Mouse (Mus musculus) right cerebral cortex, postnatal 10 days (tissue): ENCODE results near the gene Col18a1.
"Not testable (repeated sequence)": the region's sequence is repeated elsewhere in the genome, so short reads cannot be mapped to it uniquely, and the experiment has no call there.

ENCODE experiments used
- DNase-seq, 2 experiments: peaks; one replicate each; pipeline ENCODE4 v3.0.0; 2021; ENCODE audit warnings: low spot score in 2 of 2

Gene Col18a1

DNA sequence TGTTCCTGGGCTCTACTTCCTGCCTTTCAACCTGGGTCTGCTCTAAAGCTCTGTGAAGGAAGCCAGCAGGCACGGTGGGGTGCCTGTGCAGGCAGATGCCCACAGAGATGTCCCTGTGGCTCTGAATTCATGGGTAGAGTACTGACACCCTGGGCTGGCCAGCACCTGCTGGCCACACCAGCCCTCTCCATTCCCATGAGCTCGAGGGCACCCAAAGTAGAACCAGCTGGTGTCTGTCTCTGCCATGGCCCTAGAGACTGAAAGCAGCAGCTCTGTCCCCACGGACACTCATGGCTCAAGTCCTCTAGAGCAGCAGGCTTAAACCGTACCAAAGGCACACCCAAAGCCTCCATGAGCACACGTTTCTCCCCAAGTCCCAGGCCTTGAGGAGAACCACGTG is 30.1 kb downstream of the Col18a1 start:
- no peak for DNase-seq

DNA sequence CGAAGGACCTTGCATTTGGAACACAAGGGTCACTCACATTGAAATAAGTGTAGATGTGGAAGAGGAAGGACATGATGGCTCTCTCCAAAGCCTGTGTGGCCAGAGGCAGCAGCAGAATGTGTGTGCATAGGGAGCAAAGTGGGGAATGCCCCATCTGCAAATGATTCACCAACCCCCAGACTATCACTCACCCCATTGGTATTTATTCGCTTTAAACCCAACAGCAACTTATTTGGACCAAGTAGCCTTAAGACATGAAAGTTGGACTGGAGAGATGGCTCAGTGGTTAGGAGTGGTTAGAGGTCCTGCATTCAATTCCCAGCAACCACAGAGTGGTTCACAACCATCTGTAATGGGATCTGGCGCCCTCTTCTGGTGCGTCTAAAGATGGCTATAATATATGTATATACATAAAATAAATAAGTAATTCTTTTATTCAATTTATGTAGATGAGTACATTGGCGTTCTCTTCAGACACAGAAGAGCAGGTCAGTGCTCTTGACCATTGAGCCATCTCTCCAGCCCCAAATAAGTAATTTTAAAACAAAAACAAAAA is 31.0 kb downstream of the Col18a1 start:
- DNase-seq, result no peak

DNA sequence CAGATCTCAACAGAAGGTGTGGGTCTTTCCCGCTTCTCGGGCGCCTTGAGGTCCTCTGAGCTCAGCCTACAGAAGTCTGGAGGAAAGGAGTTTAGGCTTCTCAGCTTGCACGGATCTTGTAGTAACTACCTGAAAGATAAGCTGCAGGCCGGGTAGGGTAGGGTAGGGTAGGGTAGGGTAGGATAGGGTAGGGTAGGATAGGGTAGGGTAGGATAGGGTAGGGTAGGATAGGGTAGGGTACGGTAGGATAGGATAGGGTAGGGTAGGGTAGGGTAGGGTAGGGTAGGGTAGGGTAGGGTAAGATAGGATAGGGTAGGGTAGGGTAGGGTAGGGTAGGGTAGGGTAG is 31.6 kb downstream of the Col18a1 start:
- DNase-seq, result not testable (repeated sequence)

DNA sequence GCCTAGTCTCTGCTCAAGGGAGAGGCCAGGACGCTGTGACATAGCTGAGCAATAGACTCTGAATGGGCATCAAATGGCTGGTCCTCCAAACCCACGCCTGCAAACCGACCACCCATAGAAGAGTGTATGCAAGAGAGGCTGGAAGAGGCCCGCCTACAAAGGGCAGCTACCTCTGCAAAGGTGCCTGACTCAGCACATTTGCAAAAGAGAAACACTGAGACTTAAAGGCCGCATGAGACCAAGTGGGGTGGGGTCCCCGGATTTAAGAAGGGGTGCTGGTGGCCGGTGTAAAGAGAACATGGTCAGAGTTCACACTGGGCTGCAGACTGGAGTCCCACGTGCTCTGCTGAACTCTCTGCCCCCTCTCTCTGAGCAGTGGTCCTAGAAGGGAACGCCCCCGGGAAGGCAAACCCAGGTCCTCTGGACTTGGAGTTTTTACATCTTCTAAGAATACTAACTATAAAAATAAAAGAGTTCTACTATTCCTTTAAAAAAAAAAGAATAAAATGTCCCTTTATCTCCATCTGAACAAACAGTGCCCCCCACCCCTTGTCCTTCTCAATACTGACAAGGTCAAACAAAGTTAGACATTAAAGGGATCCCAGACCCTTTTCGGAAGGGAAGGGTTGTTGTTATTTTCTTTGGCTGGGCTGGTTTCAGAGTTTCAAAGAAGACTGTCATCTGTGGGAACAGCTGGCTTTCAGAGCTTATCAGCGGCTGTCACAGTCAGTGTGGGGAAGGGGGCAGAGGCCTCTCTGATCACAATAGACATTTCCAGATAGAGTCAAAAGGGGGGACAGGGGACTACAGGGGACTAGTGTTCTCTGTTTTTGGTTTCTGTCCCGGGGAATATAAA is 32.2 kb downstream of the Col18a1 start:
- no peak for DNase-seq

GRCm38 (mm10) chr10:77132118-77132517 is 34.2 kb downstream of the Col18a1 start:
- DNase-seq, result no peak

DNA sequence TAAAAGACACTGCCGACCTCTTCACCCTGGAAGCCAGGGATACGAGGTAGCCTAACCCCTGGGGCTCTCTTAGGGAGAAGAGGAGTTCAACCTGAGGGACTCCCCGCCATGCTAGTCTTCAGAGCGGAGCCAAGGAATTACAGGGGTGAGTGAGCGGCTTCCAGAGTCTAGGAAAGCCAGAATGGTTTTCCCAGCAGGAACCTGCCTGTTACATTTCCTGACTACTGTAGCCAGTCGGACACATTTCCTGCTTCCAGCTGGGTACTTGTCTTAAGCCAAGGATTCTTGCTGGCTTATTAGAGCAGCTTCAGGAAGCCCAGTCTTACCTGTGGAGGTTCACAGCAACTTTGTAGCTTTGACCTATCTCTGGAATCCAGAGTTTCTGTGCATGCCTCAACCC is 34.8 kb downstream of the Col18a1 start:
- DNase-seq, result no peak

DNA sequence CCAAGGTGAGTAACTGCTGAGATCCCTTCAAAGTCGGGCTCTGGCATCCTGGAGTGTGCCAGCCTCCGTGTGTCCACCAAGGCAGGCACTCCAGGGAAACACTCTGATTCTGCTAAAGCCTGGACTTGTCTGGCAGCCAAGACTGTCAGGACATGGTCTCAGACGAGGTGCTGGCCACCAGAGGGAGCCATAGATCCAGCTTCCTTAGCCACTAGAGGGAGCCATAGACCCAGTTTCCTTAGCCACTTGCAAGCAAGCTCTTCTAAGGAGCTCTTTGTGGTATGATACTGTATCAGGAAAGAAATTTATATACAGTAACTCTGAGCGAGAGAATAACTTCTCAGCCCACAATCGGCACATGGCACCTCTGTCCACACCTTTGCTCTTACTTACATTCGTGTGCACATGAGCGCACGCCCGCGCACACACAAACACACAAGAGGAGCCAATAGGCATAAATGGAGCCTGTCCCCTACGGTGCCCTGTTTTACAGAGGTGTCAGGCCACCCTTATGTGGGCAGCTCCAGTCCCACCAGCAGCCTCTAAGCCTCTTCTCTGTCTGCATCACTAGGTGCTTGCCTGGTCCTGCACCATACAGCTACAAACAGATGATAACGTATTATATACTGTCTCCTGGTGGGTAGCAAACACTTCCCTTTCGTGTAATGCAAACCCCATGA is 35.6 kb downstream of the Col18a1 start:
- peak; percentile 91 to 94 for DNase-seq

DNA sequence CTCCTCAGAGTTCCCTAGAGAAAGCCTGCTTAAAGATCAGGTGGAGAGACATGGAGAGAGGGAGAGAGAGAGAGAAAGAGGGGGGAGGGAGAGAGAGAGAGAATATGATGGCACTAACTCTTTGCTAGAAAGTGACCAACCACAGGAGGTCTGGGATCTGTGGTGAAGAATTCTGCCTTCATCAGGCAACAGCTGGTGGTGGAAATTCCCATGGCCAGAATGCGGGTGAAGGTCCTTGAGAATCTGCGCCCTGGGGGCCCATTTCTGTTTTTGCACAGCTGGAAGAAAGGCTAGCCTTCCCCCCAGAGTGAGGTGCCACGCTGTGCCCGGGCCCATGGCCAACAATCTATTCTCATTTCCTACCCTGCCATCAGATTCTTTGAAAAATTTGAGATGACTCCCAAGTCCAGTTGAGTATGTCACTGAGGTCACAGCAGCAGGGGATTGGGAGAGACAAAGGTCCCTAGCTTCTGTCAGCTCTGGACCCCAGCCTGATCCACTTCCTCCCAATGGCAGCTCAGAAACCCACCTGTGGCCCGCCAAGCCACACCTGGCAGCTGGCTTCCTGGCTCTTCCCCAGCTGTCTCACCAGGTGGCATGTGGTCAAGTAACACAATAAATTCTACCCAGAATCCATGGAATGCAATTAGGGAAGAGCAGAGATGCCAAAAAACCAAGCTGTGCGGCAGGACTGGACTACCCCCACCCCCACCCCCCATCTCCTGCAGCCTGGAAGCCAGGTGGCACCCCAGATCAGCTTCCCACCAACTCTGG is 36.5 kb downstream of the Col18a1 start:
- DNase-seq, result no peak

GRCm38 (mm10) chr10:77127926-77128325 is 38.4 kb downstream of the Col18a1 start:
- DNase-seq, result no peak

GRCm38 (mm10) chr10:77126590-77126989 is 39.8 kb downstream of the Col18a1 start:
- DNase-seq, result no peak

DNA sequence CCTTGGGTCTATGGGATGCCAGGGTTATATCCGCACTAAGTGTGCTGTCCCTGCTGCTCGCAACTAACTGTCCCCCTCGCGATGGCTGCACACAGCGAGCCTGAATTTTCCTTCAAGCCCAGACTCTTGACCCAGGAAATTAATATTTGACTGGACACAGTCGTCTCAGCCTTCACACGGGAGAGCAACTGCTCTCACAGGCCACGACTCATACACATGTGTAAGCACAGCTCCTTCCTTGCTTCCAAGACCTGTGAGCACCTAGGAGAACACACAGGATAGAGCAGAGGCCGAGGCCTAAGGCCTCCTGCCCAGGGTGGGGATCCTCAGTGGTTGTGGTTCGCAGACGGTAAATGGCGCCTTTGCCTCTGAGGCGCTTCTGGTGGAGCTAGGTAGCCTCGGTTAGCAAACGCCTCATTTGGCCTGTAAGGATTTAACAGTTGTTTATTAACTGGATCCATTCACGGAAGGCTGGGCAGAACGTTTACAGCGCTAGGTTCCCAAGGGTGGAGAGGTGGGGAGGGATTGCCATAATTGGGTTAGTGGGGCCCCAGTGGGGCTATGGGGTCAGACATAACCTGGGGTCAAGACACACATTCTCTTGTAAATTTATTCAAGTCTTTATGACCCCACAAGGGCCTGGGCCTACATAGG is 41.1 kb downstream of the Col18a1 start:
- no peak for DNase-seq

DNA sequence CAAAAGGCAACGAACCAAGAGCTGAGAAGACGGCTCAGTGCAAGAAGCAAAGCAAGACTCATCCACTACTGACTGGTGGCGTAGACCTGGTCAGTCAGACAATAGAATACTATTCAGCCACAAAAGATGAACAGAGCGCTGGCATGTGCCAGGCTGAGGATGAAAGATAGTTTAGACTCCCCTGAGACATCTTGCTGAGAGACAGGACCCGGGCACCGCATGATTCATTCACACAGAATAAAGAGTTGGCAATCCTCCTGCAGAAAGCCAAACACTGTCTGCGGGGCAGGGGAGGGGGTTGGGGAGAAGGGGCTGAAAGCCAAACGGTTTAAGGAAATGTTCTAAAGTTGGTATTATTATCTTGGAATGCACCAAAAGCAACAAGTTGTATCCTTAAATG is 42.4 kb downstream of the Col18a1 start:
- no peak for DNase-seq

DNA sequence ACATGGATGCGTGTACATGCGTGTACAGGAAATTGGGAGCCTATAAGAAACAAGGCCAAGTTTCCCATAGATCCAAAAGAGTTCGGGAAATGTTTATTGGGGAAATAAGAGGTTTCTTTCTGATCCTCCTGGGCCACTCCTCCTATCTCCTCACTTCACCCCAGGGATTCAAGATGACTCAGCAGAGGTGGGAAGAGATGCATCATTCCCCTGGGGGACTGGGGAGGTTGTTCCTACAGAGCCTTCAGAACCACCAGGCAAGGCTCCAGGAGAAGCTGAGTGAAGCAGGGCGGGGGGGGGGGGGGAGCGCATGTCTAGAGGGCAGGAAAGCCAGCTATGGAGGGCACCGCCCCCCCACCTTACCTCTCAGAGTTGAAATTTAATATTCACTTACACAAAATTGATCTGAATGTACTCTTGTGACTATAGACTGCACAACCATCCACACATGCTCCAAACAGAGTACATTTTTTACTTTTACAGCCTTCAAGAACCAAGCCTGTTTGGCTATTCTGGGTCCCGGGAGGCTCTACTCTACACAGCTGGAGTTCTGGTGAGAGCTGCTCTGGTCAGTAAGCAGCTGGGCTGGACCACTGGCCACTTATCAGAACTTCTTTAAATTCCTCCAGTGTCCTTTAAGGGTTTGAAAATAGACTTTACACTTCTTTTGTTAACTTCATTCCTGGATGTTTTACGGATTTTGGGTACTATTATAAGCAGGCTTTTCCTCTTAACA is 44.9 kb downstream of the Col18a1 start:
- DNase-seq, result no peak

DNA sequence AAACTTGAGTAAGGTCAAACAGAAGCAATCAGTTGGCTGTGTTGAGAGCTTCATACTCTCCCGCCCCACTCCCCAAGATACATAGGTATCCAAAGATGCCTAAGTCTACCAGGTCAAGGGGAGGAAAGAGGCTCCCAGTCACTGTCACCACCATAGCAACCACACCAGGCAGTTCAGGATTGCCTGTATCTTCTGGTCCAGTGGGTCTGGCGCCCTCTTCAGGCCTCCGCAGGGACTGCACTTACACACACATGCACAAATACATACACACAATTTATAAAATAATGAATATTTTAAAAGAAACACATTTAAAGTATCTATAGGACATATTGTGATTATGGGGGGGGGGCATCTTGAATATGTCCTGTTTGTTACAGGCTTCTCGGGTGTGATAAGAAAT is 45.8 kb downstream of the Col18a1 start:
- no peak for DNase-seq

DNA sequence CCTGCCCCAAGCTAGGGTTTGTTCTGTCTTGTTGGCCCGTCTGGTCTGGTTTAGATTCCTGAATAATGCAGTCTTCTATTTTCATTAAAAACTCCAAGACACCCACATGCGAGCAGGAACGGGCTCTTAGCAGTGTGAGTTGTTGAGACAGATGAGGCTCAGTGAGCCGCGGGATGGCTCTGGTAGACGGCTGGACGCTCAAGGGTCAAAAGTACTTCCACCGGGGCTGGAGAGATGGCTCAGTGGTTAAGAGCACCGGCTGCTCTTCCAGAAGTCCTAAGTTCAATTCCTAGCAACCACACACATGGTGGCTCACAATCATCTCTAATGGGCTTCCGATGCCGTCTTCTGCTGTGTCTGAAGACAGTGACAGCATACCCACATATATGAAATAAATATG is 46.9 kb downstream of the Col18a1 start:
- no peak for DNase-seq

DNA sequence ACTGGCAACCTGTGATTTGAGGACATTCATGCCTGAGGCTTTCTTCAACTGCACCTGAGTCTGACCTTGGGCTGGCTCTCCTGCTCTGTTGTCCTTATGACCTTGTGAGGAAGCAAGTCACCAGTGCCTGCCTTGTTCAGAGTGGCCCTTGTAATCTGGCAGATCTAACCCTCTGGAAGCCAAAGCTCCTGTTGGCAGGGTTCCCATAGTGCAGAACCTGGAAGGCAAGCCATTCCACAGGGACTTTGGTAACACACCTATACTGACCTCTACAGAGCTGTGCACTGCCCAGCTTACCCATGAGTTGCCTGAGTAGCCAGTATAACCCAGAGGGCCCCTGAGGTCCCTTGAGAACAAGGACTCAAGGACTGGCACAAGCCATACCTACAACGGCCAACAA is 48.0 kb downstream of the Col18a1 start:
- DNase-seq, result no peak

GRCm38 (mm10) chr10:77116537-77117455 is 49.6 kb downstream of the Col18a1 start:
- DNase-seq, result no peak

DNA sequence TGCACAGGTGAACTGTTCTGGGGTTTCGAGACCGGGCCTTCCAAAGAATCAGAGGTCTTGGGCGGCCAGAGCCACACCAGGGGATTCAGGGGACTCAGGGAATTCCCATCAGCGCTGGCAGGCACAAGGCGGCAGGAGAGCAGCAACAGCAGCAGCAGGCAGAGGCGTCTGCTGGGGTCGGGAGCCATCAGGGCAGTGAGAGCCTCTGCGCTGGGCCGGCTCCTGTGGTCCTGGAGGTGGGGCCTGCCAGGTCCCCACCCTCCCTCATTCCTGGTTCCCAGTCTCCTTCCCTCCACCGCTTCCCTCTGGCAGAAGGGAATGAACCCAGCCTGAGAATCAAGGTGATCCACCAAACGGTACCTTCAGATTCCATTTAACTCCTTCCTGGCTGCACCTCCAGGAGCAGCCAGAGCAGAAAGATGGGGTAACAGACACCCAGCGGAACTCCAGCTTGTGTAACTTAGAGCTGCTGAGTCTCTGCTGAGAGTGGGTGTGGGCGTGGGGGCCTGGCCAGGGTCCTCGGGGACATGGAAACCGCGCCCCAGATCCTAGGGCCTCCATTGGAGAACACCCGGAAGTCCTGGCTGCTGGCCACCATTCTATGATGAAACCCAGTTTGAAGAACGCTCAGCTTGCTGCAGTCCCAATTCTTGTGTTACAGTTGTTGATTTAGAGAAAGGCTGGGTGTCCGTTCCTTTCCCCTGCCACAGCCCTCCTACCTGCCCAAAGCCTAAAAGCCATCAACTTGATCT is 52.7 kb downstream of the Col18a1 start:
- DNase-seq, result no peak

GRCm38 (mm10) chr10:77111550-77112249 is 54.6 kb downstream of the Col18a1 start:
- no peak for DNase-seq
